Mouse (Mus musculus) intestine, embryonic 16.5 days (tissue): ENCODE measurements around the gene Bcar3. TPM values are rescaled to one million over a fixed set of nuclear protein-coding genes. Genes with fewer than 3 reads are reported as not detected.
"Not testable (repeated sequence)": the region's sequence is repeated elsewhere in the genome, so short reads cannot be mapped to it uniquely, and the experiment has no call there.

Source experiments
- ATAC-seq: fragments of 200-750 bp; cut with Nextera tagmentation; 2 replicates; pipeline ENCODE4 v1.8.0; 2017; ENCODE audit warnings: moderate TSS enrichment, moderate library complexity
- H3K27ac ChIP-seq: fragments of 300-500 bp; sonication (generic); 2 replicates; pipeline ENCODE4 v1.5.1; 2014; ENCODE audit warnings: mild to moderate bottlenecking, low read length
- H3K27me3 ChIP-seq: fragments of 300-500 bp; sonication (generic); replicated peaks from 2 replicates; pipeline ENCODE4 v1.6.1; 2014; ENCODE audit warnings: low read length, control low read depth, mixed read lengths; ENCODE audit not compliant: control insufficient read depth, insufficient read depth
- H3K36me3 ChIP-seq: fragments of 300-500 bp; sonication (generic); 2 replicates; pipeline ENCODE4 v1.6.1; 2014; ENCODE audit warnings: low read length, control low read depth; ENCODE audit not compliant: control insufficient read depth, insufficient read depth
- H3K4me1 ChIP-seq: fragments of 300-500 bp; sonication (generic); 2 replicates; pipeline ENCODE4 v1.6.1; 2014; ENCODE audit warnings: low read length, control low read depth, mixed read lengths; ENCODE audit not compliant: control insufficient read depth, insufficient read depth
- H3K4me2 ChIP-seq: fragments of 300-500 bp; sonication (generic); 2 replicates; pipeline ENCODE4 v1.6.1; 2014; ENCODE audit warnings: low read depth, low read length, control low read depth
- H3K4me3 ChIP-seq: fragments of 300-500 bp; sonication (generic); 2 replicates; pipeline ENCODE4 v1.5.1; 2014; ENCODE audit warnings: mild to moderate bottlenecking, low read length
- H3K9ac ChIP-seq: fragments of 300-500 bp; sonication (generic); 2 replicates; pipeline ENCODE4 v1.6.1; 2014; ENCODE audit warnings: low read depth, low read length
- H3K9me3 ChIP-seq: fragments of 300-500 bp; sonication (generic); 2 replicates; pipeline ENCODE4 v1.6.1; 2016; ENCODE audit warnings: low read length, control low read depth; ENCODE audit not compliant: control insufficient read depth
- WGBS: fragments of 180-500 bp; shearing (Covaris S2); extraction: QIAGEN DNeasy Blood & Tissue Kit; methylation state at CpG from one replicate; pipeline ENCODE4 v1.1.7; 2014; 5-methylcytosine and 5-hydroxymethylcytosine counted together
- polyA plus RNA-seq: library from polyadenylated mRNA; unstranded; fragments of >200 nt; fragmentation: Nextera tagmentation; extraction: Ambion mirVana; gene quantifications from 2 replicates; pipeline ENCODE4 v1.2.1, GENCODE M21; 2015

Gene Bcar3
- polyA plus RNA-seq, 1 experiment from 2014 or later = 23.7 TPM

DNA sequence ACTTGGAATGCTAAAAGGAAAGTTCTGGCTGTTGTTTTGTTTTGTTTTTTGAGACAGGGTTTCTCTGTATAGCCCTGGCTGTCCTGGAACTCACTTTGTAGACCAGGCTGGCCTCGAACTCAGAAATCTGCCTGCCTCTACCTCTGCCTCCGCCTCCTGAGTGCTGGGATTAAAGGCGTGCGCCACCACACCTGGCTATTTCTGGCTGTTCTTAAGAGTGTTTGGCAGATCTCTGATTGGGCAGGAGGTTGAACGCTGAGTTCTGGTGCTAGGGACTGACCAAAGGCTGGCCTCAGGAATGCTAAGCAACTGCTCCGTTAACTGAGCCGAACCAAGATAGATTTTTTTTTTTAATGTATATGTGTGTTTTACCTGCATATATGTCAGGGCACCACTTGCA, 39.9 kb upstream of the Bcar3 start:
- not testable (repeated sequence) for H3K4me1 ChIP-seq, H3K4me2 ChIP-seq, H3K4me3 ChIP-seq, H3K27me3 ChIP-seq, H3K9me3 ChIP-seq, H3K27ac ChIP-seq, H3K9ac ChIP-seq, H3K36me3 ChIP-seq, ATAC-seq
- WGBS = 89% methylated on average over 7 of the region's 7 CpGs

DNA sequence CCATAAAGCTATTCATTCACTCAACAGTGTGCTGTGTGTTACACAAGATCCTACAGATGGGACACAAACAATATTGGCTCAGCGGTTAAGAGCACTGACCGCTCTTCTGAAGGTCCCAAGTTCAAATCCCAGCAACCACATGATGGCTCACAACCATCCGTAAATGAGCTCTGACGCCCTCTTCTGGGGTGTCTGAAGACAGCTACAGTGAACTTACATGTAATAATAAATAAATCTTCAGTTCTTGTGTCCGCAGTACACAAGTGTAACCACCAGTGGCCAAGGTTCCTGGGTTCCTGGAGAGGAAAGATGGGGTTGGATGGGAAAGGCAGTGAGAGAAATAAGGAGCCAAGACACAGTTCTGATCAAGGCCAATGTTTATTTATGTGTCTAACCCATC, 23.9 kb upstream of the Bcar3 start:
- Histone ChIP-seq H3K4me2 (no peak overlapping the region), H3K9me3 (no peaks in the 10 kb centered on the region), H3K9ac (no peak overlapping the region), H3K4me1 (peaks cover under 1% of the 10 kb centered on the region), H3K27me3 (no peaks in the 10 kb centered on the region), H3K36me3 (no peaks in the 10 kb centered on the region), H3K4me3 (no peak overlapping the region), H3K27ac (no peak overlapping the region)
- 72% methylated on average over 5 of the region's 5 CpGs for WGBS
- ATAC-seq = no peak

DNA sequence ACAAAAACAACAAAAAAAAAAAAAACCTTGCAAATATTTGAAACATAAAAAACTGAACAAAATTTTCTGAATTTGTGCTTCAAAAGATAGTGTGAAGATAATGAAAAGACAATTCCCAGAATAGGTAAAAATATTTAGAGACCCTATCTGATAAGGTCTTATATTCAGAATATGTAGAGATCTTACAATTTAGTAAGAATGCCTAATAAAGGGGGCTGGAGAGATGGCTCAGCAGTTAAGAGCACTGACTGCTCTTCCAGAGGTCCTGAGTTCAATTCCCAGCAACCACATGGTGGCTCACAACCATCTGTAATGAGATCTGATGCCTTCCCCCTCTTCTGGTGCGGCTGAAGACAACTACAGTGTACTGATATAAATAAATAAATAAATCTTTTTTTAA, 21.4 kb upstream of the Bcar3 start:
- H3K4me2 ChIP-seq, H3K36me3 ChIP-seq, H3K27ac ChIP-seq, H3K9ac ChIP-seq, H3K4me3 ChIP-seq, ATAC-seq, H3K27me3 ChIP-seq, H3K9me3 ChIP-seq: not testable (repeated sequence)
- 79% methylated on average over 1 of the region's 1 CpGs for WGBS
- H3K4me1 ChIP-seq = peaks cover 23% of the 10 kb centered on the region

DNA sequence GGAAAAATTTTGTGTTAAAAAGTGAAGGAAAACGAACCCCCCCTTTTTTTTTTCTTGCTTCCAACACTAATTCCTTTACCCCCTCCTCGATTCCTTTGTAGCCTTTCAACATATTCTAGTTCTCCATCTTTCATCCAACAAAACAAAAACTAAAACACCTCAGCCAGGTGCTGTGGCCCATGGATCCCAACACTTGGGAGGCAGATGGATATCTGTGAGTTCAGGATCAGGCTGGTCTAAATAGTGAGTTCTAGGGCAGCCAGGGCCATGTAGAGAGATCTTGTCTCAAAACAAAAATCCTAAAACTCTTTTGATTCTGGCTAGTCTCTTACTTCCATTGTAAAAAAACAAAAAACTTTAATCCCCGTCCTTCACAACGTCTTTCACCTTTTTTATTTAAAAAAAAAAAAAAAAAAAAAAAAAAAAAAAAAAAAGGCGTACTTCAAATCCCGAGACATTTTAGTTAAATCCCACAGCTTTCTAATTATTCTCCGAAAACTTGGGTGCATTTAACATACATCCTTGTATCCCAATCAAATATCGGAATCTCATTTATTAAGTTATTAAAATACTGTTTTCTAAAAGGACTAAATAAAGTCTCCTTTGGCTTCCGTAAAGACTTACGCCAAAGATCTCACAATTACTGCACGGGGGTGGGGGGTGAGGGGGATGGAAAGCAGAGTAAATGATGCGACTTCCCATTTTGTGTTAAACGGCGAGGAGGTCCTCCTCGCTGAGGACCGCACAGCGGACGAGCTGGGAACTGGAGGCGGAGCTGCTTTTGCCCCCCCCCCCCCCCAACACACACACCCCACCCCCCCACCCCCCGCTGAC, 20.3 kb upstream of the Bcar3 start:
- H3K27ac ChIP-seq = no peak overlapping the region
- H3K4me2 ChIP-seq = 0 out of 2 replicates have a peak overlapping the region, but pooled peaks have one; percentile 24
- peak overlapping the region; percentile 59 for H3K9ac ChIP-seq
- peak overlapping the region; percentile 99 for H3K4me3 ChIP-seq
- no peaks in the 10 kb centered on the region for H3K27me3 ChIP-seq
- WGBS = 10% methylated on average over 20 of the region's 20 CpGs
- peaks cover 30% of the 10 kb centered on the region for H3K4me1 ChIP-seq
- H3K36me3 ChIP-seq = no peaks in the 10 kb centered on the region
- no peaks in the 10 kb centered on the region for H3K9me3 ChIP-seq
- no peak for ATAC-seq

DNA sequence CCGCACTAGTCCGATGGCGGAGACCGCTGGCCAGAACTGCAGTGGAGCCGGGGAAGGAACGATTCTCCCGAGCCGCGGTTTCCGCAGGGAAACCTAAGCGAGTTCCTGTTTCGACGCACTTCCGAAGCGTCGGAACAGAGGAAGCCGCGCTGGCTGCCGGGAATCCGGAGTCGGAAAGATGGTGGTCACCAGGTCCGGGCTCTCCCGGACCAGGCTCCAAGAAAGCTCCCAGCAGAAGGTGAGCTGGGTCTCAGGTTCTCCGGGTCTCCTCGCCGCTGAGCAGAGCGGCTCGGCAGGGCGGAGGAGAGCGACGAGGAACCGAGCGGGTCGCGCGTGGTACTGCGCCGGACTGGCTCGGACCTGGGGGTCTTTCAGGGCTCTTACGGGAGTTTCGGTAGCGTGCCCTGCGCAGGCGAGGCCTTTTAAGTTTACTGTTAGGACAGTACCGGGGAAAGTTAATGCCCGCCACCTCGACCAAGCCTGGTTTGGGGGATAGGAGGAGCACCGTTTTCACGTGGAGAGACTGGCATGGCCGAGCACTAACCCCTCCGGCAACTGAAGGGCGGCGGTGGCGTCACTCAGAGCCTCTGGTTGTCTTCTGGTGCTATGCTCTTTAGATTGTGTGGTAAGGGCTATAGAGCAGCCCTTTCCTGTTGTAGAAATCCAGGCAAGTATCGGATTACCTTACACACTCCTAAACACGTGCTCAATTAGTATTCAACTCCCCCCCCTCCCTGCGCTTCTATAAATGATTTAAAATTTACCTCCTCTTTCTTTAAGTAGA, 19.5 kb upstream of the Bcar3 start, which contains the start of gene Dnttip2:
Gene Dnttip2, plus strand, starts transcription at position 148 of the 784 bp plus-strand sequence.
- Histone ChIP-seq H3K9ac (peak within 1 kb of the TSS; percentile 95), H3K4me2 (peak within 1 kb of the TSS; percentile 66), H3K9me3 (no peaks in the 10 kb centered on the region), H3K4me3 (peak within 1 kb of the TSS; percentile 99), H3K27ac (peak within 1 kb of the TSS; percentile 60; the same call in 1 of the 2 replicates), H3K4me1 (peaks cover 30% of the 10 kb centered on the region), H3K27me3 (no peaks in the 10 kb centered on the region), H3K36me3 (peaks cover 2% of the 10 kb centered on the region; the same call in 1 of the 2 replicates)
- 1% methylated on average over 57 of the region's 57 CpGs for WGBS
- ATAC-seq = peak; percentile 98

DNA sequence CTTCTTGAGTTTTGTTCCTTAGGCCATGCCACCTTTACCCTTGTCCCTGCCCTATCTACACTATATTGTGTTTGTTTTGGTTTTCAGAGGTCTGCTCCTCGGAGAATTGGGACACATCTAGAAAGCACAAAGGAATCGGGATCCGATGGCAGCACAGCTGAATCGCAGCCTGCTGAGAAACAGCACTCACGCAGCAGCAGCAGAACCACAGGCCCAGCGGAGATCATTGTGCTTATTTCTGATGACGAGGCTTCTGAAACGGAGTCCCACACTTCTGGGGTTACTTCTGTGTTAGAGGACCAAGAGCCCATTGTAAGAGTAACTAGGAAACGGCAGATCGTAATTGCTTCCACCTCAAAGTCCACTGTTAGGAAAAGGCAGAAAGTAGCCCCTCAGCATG, 18.8 kb upstream of the Bcar3 start:
- Histone ChIP-seq H3K9ac (peak overlapping the region; percentile 95), H3K9me3 (no peaks in the 10 kb centered on the region), H3K36me3 (peaks cover 2% of the 10 kb centered on the region; the same call in 1 of the 2 replicates), H3K4me3 (peak overlapping the region; percentile 99), H3K4me2 (peak overlapping the region; percentile 66), H3K27ac (no peak overlapping the region), H3K27me3 (no peaks in the 10 kb centered on the region), H3K4me1 (peaks cover 30% of the 10 kb centered on the region)
- no peak for ATAC-seq
- WGBS = 75% methylated on average over 10 of the region's 10 CpGs

DNA sequence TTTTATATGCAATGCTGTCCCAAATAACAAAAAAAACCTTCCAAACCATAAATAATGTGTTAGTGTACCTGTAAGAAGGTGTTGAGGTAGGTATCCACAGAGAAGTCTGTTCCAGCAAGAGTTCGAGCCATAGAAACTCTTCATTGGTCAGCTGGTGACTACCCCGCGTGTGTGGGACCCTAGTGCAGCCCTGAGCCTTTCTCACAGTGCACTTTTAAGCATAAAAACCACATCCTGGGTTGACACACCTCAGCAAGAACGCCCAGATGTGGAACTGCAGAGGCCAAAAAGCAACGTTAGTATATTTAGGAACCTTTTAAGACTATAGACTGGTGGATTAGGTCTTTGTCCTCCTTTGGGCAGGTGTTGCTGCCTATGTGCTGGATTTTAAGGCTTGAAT, 6.7 kb upstream of the Bcar3 start:
- Histone ChIP-seq H3K9me3 (no peaks in the 10 kb centered on the region), H3K4me1 (peaks cover 5% of the 10 kb centered on the region), H3K36me3 (no peaks in the 10 kb centered on the region; the same call in 1 of the 2 replicates), H3K27me3 (no peaks in the 10 kb centered on the region), H3K27ac (no peak overlapping the region), H3K4me3 (no peak overlapping the region), H3K9ac (no peak overlapping the region), H3K4me2 (no peak overlapping the region)
- whole genome bisulfite sequencing = 77% methylated on average over 5 of the region's 5 CpGs
- ATAC-seq = no peak

DNA sequence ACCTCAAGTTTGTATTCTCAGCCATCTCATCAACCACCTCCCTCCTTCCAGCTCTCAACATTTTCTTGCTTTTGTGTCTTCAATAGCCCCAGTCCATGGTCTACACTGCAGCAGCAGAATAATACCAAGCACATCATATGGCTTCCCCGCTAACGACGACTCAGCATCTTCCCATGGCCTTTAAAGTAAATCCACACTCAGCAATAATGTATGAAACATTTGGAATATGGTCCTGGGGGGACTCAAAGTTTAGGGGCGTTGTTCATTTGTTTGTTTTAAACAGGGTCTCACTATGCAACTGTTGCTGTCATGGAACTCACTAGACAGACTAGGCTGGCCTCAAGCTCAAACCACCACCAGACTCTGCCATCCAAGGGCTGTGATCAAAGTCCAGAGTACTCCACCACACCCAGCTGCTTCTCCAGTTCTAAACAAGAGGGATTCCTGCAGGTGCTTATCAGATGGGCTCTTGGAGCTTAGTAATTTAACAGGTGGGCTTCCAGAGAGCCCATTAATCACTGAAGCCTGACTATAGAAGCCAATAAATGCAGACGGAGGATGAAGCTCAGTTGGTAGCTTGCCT, 5.2 kb upstream of the Bcar3 start:
- ATAC-seq = peak; percentile 43
- Histone ChIP-seq H3K36me3 (no peaks in the 10 kb centered on the region; the same call in 1 of the 2 replicates), H3K4me2 (no peak overlapping the region), H3K4me1 (peaks cover 9% of the 10 kb centered on the region), H3K4me3 (no peak overlapping the region), H3K9me3 (no peaks in the 10 kb centered on the region), H3K27me3 (no peaks in the 10 kb centered on the region), H3K9ac (no peak overlapping the region), H3K27ac (peak overlapping the region; percentile 53; the same call in 1 of the 2 replicates)
- WGBS = 77% methylated on average over 5 of the region's 5 CpGs

DNA sequence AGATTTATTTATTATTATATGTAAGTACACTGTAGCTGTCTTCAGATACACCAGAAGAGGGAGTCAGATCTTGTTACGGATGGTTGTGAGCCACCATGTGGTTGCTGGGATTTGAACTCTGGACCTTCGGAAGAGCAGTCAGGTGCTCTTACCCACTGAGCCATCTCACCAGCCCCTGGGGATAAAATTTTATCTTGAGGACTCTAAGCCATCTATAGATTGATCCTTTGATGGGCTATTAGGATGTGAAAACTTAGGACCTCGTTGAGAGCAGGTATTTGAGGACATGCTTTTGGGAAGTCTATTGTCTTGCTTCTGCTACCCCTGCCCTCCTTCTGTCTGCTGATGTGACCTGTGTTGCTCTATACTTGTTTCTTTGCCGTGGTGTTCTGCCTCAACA, 4.6 kb upstream of the Bcar3 start:
- H3K4me2 ChIP-seq, ATAC-seq, H3K27me3 ChIP-seq, H3K9ac ChIP-seq, H3K4me3 ChIP-seq, H3K9me3 ChIP-seq, H3K36me3 ChIP-seq: not testable (repeated sequence)
- Histone ChIP-seq H3K4me1 (peaks cover 11% of the 10 kb centered on the region), H3K27ac (peak overlapping the region; percentile 74; the same call in 1 of the 2 replicates)
- WGBS = 72% methylated on average over 3 of the region's 4 CpGs
